Mouse (Mus musculus) spleen, adult 2 months (tissue): ENCODE measurements at regions not wholly inside any gene's neighbourhood (a gene's known extent, or its start where the extent isn't known, plus 50 kb on each side); places are given as distances from the start of the nearest gene placed in this dataset.

ENCODE experiments used
- DNase-seq, 2 experiments: peaks; one replicate each; pipeline versions ENCODE4 v3.0.0 to v3.0.0-alpha.2; 2012 to 2021; ENCODE audit warnings: low spot score in 2 of 2, low read depth in 1 of 2
- H3K27ac ChIP-seq: fragments of 200-500 bp; 2 replicates; pipeline ENCODE4 v1.5.1; 2012; ENCODE audit warnings: low read length, inconsistent platforms; ENCODE audit not compliant: insufficient read depth
- H3K27me3 ChIP-seq: fragments of 200-500 bp; 2 replicates; pipeline ENCODE4 v1.6.1; 2012; ENCODE audit warnings: mild to moderate bottlenecking, moderate library complexity, low read length, inconsistent platforms; ENCODE audit not compliant: control insufficient read depth, insufficient read depth
- H3K36me3 ChIP-seq: fragments of 200-500 bp; 2 replicates; pipeline ENCODE4 v1.6.1; 2012; ENCODE audit warnings: mild to moderate bottlenecking, low read length, inconsistent platforms; ENCODE audit not compliant: control insufficient read depth, insufficient read depth
- H3K4me1 ChIP-seq: fragments of 200-500 bp; 2 replicates; pipeline ENCODE4 v1.6.1; 2011; ENCODE audit warnings: inconsistent platforms; ENCODE audit not compliant: control insufficient read depth, insufficient read depth, insufficient read length
- H3K4me3 ChIP-seq: fragments of 200-500 bp; 2 replicates; pipeline ENCODE4 v1.5.1; 2011; ENCODE audit warnings: mild to moderate bottlenecking, inconsistent platforms; ENCODE audit not compliant: insufficient read depth, insufficient read length; ENCODE audit errors: extremely low read depth
- CTCF ChIP-seq: fragments of 200-500 bp; IDR thresholded peaks from 2 replicates; pipeline ENCODE4 v1.5.1; 2011; ENCODE audit warnings: mild to moderate bottlenecking, inconsistent platforms; ENCODE audit not compliant: insufficient read depth, insufficient read length, insufficient replicate concordance; ENCODE audit errors: extremely low read depth
- POLR2A ChIP-seq: fragments of 200-500 bp; IDR thresholded peaks from 2 replicates; pipeline ENCODE4 v1.6.1; 2011; ENCODE audit warnings: low read depth, low read length, inconsistent platforms
- WGBS: fragments of 180-500 bp; shearing (Covaris S2); methylation state at CpG from one replicate; pipeline ENCODE4 v1.1.7; 2018; 5-methylcytosine and 5-hydroxymethylcytosine counted together

- H3K36me3 ChIP-seq = no peaks in the 10 kb centered on the region
- H3K27ac ChIP-seq = no peak overlapping the region
- 80% methylated on average over 17 of the region's 17 CpGs for WGBS
- H3K4me1 ChIP-seq = no peaks in the 10 kb centered on the region
- no peak for DNase-seq
- no peak for TF ChIP-seq POLR2A
- TF ChIP-seq CTCF = no peak
- no peaks in the 10 kb centered on the region for H3K27me3 ChIP-seq
- no peak overlapping the region for H3K4me3 ChIP-seq
Measured at GRCm38 (mm10) chr3:51036700-51037306, 187.4 kb upstream of the Noct start.

- H3K36me3 ChIP-seq = no peaks in the 10 kb centered on the region
- no peaks in the 10 kb centered on the region for H3K4me1 ChIP-seq
- no peak overlapping the region for H3K27ac ChIP-seq
- WGBS = 87% methylated on average over 17 of the region's 17 CpGs
- TF ChIP-seq CTCF = no peak
- TF ChIP-seq POLR2A = no peak
- H3K27me3 ChIP-seq = no peaks in the 10 kb centered on the region
- DNase-seq = no peak
- H3K4me3 ChIP-seq = no peak overlapping the region
Measured at GRCm38 (mm10) chr3:51042223-51042846, 181.9 kb upstream of the Noct start.

GRCm38 (mm10) chr3:51048739-51049138, 175.5 kb upstream of the Noct start:
- no peak for DNase-seq
- H3K27ac ChIP-seq = no peak overlapping the region
- H3K27me3 ChIP-seq = no peaks in the 10 kb centered on the region
- H3K4me1 ChIP-seq = no peaks in the 10 kb centered on the region
- TF ChIP-seq POLR2A = no peak
- TF ChIP-seq CTCF = no peak
- no peaks in the 10 kb centered on the region for H3K36me3 ChIP-seq
- 93% methylated on average over 3 of the region's 3 CpGs for WGBS
- no peak overlapping the region for H3K4me3 ChIP-seq

- TF ChIP-seq CTCF (no peak), POLR2A (no peak)
- Histone ChIP-seq H3K27me3 (no peaks in the 10 kb centered on the region), H3K36me3 (no peaks in the 10 kb centered on the region), H3K4me3 (no peak overlapping the region; the same call in 1 of the 2 replicates), H3K27ac (no peak overlapping the region), H3K4me1 (no peaks in the 10 kb centered on the region)
- 80% methylated on average over 1 of the region's 1 CpGs for WGBS
- no peak for DNase-seq
Measured at GRCm38 (mm10) chr3:51050156-51050555, 174.1 kb upstream of the Noct start.

- Histone ChIP-seq H3K27me3 (no peaks in the 10 kb centered on the region), H3K4me3 (no peak overlapping the region), H3K36me3 (no peaks in the 10 kb centered on the region), H3K27ac (no peak overlapping the region), H3K4me1 (no peaks in the 10 kb centered on the region)
- no peak for DNase-seq
- TF ChIP-seq CTCF (no peak), POLR2A (no peak)
- 81% methylated on average over 8 of the region's 8 CpGs for WGBS
Measured at GRCm38 (mm10) chr3:51055004-51055403, 169.2 kb upstream of the Noct start.

GRCm38 (mm10) chr3:51064201-51064600, 160.0 kb upstream of the Noct start:
- Histone ChIP-seq H3K27me3 (no peaks in the 10 kb centered on the region; the same call in 1 of the 2 replicates), H3K36me3 (no peaks in the 10 kb centered on the region), H3K27ac (no peak overlapping the region), H3K4me1 (no peaks in the 10 kb centered on the region), H3K4me3 (no peak overlapping the region)
- no peak for DNase-seq
- no peak for TF ChIP-seq POLR2A
- TF ChIP-seq CTCF = no peak
- WGBS = 76% methylated on average over 4 of the region's 4 CpGs

GRCm38 (mm10) chr3:51066373-51066772, 157.9 kb upstream of the Noct start:
- DNase-seq = no peak
- Histone ChIP-seq H3K4me1 (no peaks in the 10 kb centered on the region), H3K27ac (no peak overlapping the region), H3K4me3 (no peak overlapping the region), H3K27me3 (no peaks in the 10 kb centered on the region; the same call in 1 of the 2 replicates), H3K36me3 (no peaks in the 10 kb centered on the region)
- 46% methylated on average over 5 of the region's 5 CpGs for WGBS
- TF ChIP-seq POLR2A = no peak
- TF ChIP-seq CTCF = no peak
